Mouse (Mus musculus) CD4-positive, CD25-positive, alpha-beta regulatory T cell, adult 4 months (primary cell): ENCODE results near the gene Golga1. TPM values are rescaled to one million over a fixed set of nuclear protein-coding genes. Genes with fewer than 3 reads are reported as not detected.

Experiments used
- ATAC-seq: one replicate; pipeline ENCODE4 v1.8.0; 2017
- polyA plus RNA-seq, 2 experiments: library from polyadenylated mRNA; unstranded; fragments of 100-300 nt; shearing (Covaris generic); gene quantifications; one replicate each; pipeline ENCODE4 v1.2.1; 2017

The Golga1 gene
- polyA plus RNA-seq, 2 experiments from 2014 or later = 36.5 to 36.6 TPM

DNA sequence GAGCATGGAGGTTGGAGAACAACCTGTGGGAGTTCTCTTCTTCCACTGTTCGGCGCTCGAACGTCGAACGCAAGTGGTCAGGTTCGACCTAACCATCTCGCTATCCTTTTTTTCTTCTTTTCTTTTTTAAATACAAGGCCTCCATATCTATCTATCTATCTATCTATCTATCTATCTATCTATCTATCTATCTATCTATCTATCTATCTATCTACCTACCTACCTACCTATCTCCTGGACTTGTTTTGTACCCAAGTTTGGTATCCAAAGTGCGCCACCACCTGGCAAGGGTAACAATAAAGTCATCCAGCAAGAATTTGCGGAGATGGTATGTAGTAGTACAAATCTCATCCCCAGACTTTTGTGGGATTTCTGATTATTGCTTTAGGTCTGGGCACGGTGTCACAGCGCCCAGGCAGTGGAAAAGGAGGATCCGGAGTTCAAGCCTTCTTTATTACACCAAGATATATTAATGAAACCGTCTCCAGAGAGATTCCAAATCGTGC is 59.7 kb downstream of the Golga1 start, which contains the start of gene Rpl35:
Gene Rpl35, minus strand, starts transcription at position 51 of the 506 bp plus-strand sequence.
- no peak for ATAC-seq

DNA sequence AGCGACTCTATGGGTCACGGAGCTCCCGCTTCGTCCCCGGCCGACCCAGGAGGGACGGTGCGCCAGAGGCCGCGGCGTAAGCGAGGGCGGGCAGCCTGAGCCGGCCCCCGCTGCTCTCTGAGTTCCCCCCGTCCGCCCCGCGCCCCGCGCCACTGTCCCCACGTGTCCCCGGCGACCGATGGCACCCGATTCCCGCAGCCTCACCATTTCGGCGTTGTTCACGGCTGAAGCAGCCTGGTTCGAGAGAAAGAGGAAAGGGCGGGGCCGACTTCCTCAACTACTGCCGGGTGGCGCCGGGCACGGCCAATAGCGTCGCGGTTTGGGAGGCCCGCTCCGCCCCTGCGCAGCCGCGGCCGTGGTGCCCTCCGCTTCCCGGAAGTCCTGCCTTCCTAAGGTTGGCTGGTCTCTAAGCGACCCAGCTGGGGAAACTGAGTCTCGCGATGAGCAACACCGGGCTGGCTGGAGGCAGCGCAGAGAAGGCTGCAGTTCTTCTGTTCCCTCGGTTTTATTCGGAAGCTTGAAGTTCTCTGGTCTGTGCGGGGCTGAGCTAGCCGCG is 60.4 kb downstream of the Golga1 start, which contains the start of gene Arpc5l:
Gene Arpc5l, plus strand, starts transcription at position 469 of the 556 bp plus-strand sequence.
- ATAC-seq = peak; percentile 78

DNA sequence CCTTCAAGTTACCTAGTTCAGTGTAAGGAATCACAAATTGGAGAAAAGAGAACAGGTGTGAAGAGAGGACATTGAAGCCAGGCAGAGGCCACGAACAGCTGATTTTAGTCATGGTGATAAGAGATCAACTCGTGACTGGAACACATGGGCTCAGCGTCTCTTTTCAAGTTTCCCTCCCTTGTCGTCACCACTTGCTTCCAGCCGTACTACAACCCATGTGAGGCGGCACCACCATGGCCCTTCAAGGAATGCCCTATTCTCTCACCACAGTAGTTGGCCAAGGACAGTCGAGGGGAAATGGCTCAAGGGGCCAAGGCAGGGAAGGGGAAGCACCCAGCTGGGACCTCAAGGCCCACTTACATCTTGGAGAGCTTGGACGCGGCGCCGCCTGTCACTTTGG is 61.0 kb downstream of the Golga1 start:
- no peak for ATAC-seq

DNA sequence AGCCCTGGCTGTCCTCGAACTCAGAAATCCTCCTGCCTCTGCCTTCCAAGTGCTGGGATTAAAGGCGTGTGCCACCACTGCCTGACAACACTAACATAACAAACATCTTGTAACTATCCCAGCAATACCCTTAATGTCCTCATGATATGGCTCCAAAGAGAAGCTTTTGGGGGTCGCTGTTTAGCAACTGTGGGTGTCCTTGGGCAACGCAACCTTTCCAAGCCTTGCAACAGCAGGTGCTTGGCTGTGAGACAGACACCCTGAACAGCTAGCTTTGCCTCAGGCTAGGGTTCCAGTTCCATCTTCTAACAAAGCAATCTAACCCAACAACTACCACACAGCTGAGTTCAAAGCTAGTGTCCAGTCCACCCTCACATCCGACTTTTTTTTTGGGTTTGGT is 61.8 kb downstream of the Golga1 start:
- ATAC-seq = no peak

DNA sequence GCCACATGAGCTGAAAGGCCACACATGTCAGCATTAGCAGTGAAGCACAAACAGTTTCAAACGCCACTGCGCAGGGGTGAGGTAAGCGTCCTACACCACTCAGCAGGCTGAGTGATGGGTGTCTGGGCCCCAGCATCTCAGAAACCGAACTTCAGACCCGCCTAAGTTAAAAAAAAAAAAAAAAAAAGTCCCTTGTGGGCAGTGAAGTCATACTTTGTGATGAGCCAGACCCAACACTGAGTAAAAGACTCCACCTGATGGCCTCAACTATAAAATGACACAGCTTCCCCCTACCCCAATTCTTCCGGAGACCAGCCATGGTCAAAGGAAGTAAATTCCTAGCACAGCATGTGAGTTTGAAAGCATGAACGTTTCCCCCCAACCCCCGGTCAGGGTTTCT is 62.2 kb downstream of the Golga1 start:
- no peak for ATAC-seq

DNA sequence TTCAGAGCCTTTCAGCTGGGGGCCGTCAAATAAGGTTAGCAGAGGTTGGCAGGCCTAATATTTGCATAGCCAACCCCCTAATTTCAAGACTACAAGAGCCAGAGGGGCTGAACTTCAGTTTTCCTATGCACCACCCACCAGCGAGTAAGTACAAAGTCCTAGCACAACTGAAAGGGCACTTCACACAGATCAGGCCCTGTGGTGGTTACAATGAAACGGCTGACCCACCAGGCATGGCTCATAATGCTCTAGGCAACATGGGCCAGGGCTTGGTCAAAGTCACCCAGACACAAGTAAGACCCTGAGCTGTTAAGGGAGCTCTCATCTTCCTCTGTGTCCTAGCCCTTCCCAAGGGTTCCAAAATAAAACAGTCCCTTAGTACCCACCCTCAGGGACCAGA is 63.5 kb downstream of the Golga1 start:
- no peak for ATAC-seq

DNA sequence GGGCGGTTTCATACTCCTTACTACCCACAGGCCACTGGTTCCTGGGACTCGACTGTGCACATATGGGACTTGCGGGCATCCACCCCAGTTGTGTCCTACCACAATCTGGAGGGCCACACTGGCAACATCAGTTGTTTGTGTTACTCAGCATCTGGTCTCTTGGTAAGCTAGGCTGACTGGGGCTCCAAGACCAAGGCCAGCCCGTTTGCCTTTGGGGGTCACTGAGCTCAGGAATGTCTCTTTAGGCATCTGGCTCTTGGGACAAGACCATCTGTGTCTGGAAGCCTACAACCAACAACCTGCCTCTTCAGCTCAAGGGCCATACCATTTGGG is 64.8 kb downstream of the Golga1 start:
- no peak for ATAC-seq

DNA sequence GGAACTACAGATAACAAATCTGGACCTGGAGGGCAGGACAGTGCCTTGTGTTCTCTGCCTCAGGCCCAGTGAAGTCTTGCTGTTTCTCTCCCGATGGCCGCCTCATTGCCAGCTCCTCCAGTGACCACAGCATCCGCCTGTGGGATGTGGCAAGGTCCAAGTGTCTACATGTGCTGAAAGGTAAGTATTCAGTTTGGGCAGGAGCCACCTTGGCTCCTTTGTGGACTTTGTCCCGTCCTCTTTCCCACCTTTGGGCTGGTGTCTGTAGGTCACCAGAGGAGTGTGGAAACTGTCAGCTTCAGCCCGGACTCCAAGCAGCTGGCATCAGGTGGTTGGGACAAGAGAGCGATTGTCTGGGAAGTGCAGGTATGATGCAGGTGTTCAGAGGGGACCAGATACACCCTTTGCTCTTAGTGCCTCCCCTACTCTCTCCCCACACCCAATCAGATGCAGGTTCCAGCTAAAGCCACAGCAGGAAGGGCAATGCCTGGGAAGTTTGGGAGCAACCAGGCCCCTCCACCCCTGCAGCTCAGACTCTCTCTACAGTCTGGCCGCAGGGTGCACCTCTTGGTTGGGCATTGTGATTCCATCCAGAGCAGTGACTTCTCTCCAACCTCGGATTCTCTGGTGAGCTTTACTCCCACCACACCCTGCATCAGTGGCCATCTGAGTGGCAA is 65.3 kb downstream of the Golga1 start:
- ATAC-seq = no peak

DNA sequence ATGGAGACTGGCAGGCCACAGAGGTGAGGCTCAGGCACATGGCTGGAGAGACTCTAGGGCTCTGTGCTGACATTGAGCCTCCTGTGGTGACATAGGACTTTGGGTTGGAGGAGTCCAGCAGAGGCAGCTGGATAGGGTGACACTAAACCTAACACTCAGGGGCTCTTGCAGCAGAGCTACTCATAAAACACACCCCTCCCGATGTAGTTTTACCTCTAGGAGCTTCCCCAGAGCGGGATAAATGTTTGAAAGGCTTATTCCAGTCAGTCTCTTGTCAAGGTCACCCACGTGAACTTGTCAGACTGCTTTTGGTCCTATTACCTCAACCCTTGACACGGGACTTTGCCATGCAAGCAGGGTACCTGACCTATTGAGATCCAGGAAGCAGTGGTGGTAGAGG is 66.0 kb downstream of the Golga1 start:
- no peak for ATAC-seq

DNA sequence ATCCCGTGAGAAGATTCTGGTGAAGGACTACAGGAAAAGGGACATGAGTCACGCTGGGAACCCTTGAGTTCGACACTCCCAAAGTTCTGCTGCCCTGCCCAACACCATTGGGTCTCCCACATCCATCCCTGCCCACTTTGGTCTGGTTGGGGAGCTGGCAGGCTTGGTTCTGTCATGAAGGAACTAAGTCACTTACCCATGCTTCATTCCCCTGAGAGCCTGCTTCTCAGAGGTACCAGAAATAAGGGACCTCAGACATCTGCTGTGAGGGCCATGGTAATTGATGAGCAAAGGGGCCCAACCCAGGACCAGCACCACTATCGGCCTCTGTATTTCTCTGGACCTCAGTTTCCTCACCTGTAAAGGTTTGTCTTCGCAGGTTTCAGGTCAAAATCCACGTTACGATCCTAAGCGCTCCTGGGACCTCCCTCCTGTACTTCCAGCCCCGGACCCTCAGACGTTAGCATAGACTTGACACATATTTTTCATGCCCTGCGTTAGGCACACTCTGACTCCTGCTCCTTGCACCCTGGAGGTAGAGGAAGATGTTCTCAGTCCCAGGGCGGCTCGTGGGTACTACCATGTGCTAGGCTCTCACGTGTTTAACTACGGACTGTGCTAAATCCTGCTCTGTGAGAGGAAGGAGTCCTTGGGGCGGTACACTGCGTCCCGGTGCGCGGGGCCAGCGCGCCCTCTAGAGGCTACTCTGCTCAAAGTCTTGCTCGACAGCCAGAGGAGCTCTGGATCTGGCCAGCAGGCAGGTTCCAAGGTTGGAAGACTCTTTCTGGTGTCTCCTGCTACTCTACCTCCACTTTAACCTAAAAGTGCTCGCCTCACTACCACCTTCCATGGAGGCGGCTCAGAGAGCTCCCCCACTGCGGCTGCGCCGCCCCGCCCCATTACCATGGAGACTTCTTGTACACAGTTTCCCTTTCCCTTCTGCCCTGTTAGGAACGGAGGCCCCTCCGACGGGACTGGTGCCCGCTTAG is 67.7 kb downstream of the Golga1 start, which contains the start of gene Wdr38:
Gene Wdr38, plus strand, starts transcription at position 91 of the 989 bp plus-strand sequence.
- peak; percentile 95 for ATAC-seq

DNA sequence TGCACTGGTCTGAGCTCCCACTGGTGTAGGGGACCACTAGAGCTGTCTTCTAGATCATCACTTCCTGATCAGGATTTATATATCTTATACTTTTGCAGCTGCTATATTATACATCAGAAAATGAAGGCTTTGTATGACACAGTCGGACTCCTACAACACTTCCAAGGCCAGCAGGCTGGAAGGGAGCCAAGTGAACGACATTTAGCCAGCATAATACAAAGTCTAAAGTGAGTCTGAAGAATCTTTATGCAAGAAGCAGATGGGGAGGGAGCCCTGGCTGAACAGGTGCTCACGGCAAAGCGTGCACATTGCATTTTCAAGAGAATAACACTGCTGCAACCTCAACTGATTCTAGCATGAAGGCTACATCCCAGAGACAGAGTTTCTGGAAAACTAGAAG is 72.9 kb downstream of the Golga1 start:
- no peak for ATAC-seq

DNA sequence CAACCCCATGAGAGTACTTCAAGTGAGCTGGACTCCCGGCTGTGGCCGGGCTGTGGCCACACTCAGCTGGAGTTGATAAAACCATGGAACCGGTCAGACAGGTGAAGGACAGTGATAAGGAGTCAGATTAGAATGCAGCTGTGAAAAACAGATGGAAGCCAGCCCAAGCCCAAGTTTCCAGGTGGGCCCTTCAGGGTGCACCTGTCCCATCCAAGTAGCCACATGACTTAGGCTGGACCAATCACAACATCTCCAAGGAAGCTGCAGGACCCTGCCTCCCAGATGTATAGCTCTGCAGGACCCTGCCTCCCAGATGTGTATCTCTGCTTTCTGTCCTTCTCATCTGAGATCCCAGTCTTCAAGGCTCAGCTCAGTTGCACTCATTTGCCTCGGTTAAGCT is 73.3 kb downstream of the Golga1 start:
- ATAC-seq = no peak

DNA sequence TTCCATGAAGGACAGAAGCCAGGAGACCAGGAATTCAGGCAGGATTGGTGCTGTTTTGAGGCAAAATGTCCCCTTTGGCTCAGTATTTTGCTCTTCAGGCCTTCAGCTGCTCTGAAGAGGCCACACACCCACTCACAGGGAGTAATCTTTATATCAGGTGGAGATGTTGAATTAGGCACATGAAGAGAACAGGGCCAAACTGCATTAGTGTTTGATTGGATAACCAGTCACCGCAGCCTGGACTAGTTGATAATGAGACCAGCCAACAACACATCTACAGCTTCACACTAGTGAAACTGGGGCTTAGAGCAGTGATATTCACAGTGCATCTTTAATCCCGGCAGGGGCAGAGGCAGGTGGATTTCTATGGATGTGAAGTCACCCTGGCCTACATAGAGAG is 76.4 kb downstream of the Golga1 start:
- no peak for ATAC-seq

DNA sequence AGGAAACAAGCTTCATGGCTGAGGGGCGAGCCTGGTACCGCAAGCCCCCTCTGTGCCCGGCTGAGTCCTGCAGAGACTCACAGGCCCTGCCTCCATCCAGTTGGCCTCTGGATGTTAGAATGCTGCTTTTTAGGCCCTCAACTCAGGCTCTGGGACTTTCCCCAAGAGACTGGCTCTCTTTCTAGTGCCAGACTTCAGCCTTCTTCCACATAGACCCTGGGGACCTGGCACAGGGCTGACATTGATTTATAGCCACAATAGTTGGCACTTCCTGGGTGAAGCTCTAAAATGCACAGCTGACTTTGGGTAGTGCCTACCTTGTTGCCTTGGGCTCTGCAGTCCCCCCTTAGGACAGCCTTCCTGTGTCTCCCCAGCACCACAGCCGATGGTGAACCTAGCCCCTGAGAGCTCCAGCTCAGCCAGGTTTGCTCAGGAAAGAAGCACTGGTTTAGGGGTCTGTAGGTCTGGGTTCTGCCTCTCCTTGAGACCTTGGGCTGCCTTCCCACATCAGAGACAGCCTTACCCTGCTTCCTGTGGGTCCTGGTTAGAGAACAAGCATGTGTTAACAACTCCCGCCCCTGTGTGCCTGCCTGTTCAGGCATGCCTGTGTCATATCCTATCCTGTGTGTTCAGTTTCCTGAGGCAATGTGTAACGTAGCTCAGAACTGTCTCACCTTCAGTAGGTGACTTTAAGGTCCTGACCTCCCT is 77.4 kb downstream of the Golga1 start:
- no peak for ATAC-seq

DNA sequence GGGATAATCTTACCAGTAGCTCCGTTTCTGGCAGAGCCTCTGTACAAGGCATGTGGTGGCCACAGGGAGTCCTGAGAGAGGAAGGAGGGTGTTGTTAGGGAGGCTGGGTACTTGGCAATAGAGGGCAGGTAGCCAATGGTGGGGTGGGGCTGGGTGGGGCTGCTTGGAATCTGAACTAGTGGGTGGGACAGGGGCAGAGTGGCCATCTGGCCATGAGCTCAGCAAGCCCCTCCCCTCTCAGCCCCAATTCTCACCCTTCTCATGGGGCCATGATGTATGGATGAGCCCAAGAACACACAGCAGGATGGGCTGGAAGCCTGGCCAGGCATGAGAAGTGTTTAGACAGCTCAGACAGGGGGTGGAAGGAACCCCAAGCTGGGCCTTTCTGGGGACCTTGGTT is 78.0 kb downstream of the Golga1 start:
- no peak for ATAC-seq

DNA sequence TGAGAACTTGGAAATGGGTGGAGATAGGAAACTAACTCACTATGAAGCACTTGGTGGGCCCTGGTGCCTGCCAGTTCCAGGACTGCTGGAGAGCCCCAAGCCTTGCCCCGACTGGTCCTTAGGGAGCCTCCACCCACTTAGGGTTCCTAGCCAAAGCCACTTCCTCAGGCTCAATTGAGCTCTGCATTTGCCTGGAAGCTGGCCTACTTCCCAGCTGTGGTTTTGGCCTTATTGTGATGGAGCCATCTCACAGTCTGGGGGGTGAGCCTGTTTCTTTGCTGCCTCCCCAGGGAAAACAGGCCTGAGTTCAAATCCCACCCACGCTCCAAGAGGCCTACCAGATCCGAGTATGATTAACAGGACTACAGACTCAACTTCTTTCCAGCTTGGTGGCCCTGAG is 78.8 kb downstream of the Golga1 start:
- ATAC-seq = no peak

DNA sequence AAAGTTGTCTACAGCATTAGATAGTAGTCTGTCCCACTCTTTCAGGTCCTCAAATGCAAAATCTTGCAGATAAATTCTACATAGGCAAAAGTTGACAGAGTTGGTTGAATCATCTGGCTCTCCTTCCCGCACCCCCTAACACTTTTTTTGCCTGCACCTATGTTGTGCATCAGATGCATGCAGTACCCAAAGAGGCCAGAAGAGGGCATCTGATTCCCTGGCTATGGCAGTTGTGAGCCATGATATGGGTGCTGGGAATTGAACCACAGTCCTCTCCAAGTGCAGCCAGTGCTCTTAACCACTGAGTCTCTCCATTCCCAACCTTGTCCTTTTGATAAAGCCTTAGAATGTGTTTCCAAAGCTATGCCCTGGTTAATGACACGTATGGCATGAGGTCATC is 81.9 kb downstream of the Golga1 start:
- no peak for ATAC-seq

DNA sequence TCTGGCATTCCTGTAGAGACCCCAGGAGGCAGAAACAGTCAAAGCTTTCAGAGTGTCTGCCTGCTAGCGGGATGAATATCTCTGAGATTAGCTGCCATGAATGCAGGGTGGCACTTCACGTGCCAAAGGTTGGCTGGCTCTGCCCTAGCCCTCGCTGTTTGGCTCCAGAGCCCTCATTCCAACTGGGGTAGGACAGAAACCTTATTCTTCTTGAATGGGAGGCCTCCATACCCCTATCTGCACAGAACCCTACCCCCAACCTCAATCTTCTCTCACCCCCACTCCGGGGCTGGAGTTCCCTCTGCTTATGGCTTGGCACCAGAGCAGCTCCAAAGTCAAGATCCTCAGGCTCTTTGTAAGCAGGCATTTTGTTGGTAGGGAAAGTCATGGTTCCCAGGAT is 87.5 kb downstream of the Golga1 start:
- ATAC-seq = no peak

DNA sequence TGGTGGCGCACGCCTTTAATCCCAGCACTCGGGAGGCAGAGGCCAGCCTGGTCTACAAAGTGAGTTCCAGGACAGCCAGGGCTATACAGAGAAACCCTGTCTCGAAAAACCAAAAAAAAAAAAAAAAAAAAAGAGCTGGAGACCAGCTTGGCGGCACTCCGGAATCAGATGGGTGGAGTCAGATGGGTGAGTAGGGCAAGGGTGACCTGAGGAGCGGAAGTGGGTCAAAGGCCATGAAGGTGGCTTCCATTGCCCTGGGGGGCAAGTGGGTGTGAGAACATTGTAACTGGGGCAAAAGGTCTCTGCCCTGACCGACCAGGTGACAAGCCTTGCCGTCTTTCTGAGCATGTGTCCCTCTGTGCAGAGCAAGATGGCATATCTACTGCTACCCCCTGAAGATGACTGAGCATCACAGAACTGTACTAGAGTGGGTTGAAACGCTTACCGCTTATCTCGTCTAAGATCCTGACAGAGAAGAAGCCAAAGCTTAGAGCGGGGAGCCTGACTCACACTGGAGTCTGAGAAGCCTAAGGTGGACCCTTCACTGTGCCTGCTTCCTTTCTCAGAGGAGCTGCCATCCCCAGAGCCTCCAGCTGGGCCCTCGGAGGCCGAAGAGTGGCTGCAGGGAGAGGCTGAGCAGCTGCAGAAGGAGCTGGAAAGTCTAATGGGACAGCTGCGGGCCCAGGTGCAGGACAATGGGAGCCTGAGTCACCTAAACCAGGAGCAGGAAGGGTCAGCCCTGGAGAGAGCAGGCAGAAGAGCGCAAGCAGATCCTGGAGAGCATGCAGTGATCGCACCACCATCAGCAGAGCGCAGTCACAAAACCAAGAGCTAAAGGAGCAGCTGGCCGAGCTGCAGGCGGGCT is 89.2 kb downstream of the Golga1 start:
- ATAC-seq = no peak

DNA sequence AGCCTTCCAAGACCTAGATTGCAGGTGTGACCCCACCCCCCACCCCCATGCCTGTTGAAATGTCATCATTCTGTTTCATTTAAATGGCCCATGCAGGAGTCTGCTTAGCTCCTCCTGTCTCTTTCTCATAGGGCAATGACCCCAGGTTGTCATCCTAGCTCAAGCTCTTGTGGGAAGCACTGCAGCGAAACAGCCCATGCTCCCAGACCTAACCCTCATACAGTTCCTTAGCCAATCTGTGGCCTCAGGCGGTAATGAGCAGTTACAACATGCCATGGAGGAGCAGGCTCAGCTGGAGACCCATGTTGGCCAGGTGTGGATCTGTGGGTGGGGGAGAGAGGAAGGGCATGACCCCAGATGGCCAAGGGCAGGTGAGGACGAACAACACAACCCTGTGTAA is 90.2 kb downstream of the Golga1 start:
- no peak for ATAC-seq

DNA sequence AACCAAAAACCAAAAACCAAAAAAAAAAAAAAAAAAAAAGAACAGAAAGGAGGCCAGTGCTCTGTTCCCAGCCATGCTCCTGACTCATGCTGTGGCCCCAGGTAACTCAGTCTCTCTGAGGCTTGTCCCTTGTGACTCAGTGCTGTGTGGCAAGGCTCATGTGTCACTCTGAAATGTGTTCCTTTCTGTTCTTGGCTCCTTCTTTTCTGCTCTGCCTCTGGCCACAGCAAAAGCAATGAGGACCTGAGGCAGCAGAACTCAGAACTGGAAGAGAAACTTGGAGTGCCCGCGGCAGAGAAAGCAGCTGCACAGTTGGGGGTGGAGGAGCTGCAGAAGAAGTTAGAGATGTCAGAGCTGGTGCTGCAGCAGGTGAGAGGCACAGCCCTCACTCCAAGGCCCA is 91.2 kb downstream of the Golga1 start:
- ATAC-seq = no peak

DNA sequence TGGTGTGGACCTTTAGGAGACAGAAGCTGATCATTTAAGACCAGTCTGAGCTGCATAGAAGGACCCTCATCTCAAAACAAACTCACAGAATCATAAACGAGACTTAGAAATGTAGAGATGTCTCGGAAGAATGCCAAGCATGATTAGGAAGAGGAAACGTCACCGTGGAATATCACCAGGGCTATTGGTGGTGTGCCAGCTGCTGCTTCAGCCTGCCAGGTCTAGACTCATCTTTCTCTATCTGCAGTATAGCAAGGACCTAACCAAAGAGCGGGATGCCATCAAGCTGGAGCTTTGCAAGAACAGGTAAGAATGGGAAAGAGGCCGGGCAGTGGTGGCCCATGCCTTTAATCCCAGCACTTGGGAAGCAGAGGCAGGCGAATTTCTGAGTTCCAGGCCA is 91.6 kb downstream of the Golga1 start:
- ATAC-seq = no peak
